Mouse (Mus musculus): ENCODE data around the gene Hdac10. TPM values are rescaled to one million over a fixed set of nuclear protein-coding genes. Genes with fewer than 3 reads are reported as not detected.

Hdac10 gene
- total RNA-seq (2021) = 1 to 10 TPM; 8.3 to 9.1 TPM

DNA sequence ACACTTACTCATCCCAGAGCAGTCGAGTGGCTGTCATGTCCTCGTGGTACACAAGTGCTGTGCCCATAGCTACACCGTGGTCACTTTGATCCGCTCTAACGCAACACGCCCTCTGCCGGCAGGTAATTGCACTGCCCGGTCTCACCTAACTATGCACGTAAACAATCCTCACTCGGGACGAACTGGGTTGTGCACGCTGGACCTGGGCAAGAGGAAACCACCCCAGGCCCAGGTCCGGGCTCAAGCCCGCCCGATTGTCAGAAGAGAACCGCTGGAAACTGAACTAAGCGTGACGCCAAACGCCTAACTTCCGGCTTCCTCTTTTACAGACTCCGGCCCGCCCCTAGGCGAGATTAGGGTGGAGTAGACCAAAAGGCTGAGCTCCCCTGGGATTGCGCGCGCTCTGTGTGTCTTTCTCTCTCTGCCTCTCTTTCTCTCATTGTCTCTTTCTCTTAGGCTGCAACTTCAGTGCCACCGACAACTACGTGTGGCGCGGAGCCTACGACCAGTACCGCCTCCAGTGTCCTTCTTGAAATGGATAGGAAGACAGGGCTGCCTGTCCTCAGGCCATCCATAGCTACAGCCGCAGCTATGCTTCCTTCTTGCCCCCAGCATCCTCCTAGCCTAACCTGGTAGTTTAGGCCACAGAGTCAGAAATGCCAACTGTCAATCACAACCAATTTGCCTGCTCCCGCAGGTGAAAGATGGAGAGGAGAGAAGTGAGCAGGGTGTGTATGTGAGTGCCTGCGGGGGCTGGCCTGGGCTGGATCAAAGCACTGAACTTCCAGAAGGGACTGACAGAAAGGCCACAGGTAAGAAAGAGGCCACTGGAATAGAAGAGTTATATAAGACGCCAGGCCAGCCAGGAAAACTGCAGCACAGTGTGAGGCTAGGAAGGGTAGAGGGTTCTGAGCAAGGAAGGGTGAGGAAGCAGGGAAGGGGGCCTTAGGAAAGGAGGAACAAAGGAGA is at the start of gene Hdac10:
Gene Hdac10, minus strand, starts transcription at position 319 of the 969 bp plus-strand sequence.
- DNase-seq = peak; percentile 90 to 91
- intact Hi-C loops (cut with DNase I) = no loop called here

DNA sequence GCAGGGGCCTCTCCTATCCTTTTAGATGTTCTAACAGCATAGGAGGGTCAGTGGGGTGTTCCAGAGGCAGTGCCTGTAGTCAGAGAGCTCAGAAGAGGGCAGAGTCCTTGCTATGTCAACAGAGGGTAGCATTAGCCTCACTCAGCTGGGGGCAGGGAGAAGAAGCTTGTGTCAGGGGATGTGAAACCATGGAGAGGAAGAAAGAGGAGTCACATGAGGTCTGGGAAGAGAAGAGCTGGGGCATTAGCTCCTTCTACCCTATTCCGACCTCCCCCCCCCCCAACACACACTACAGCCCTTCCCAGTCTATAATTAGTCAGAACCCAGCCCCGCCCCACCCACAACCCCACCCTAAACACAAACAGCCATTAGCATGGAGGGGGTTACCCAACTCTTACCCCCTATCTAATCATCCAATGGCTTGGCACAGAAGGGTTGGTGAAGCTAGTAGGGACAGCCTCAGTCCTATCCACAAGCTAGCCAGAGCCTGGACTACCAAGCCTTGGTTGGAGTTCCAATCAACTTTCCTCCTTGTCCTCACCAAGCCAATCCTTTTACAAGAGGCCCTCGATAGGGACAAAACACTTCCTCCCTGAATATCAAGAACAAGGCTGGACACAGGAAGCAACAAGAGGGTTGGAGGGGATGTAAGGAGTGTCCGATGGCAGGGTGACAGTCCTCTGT is 49.2 kb upstream of the Hdac10 start:
- intact Hi-C loops (cut with DNase I) = no loop called here
- DNase-seq = peak; percentile 41 to 48

DNA sequence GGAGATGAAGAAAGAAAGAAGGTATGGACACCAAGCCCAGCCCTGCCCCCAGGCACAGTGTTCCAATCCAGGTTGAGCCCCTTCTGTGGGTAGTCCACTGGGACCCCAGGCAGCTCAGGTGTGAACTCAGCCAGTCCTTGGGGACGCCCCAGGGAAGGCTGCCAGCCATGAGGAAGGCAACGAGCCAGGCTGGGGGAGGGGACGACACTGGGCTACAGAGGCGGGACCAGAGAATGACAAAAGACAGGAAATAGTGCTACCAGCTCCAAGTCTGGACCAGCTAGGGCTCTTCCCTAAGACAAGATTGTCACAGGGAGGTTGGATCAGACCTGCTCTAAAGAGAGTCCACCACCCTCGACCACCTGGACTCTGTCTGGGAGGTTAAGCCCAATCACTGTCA is 48.6 kb upstream of the Hdac10 start:
- peak; percentile 96 for DNase-seq
- intact Hi-C loops (cut with DNase I) = no loop called here

DNA sequence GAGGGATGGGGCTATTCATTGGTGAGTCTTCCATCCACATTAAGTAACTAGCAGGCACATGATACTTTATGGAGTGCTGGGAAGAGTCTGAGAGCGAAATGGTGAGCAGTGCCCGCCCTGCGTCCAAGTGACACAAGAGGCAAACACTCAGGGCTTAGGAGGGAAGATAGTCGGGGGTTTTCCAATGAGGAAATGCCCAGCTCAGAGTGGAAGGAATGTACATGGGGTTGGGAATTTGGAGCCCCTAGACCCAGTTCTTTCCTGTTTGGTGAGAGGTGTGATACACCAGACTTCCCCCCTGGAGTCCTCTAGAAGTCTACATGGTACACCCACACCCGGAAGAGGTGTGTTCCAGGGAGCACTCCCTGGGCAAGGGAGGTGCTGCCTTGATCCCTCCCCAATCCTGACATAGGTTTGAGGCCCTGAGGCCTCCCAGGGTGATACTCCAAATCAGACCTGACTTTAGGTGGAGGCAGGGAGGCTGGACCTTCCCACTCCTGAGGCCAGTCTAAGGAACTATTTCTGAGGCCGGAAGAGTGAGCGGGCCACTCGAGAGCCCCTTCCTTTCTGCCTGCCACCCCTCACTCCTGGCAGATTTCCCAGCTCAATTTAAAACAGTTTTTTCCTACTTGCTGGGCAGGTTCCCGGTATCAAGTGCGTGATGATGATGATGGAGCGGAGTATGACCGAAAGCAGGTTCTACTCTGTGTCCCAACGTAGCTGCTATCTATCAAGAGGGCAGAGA is 47.1 kb upstream of the Hdac10 start:
- intact Hi-C loops (cut with DNase I) = no loop called here
- no peak for DNase-seq

DNA sequence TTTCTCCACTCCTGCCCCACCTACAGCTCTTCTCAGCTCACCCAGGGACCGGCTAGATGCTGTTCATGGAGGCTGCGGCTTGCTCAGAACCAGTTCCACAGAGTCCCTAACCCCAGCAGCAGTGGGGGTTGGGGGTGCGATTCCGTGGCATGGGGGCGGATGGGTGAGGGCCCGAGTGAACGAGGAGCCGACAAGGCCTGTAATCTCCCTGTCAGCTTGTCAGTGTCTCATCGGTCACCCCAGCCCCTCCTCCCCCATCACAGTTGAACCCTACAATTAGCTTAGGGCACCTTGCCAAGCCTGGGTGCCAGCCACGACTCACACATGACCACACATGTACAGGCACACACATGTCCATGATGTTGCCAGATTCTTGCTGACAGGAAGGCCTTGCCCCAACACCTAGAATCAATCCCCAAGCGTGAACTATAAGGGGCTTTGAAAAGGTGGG is 46.4 kb upstream of the Hdac10 start:
- intact Hi-C loops (cut with DNase I) = no loop called here
- no peak for DNase-seq

DNA sequence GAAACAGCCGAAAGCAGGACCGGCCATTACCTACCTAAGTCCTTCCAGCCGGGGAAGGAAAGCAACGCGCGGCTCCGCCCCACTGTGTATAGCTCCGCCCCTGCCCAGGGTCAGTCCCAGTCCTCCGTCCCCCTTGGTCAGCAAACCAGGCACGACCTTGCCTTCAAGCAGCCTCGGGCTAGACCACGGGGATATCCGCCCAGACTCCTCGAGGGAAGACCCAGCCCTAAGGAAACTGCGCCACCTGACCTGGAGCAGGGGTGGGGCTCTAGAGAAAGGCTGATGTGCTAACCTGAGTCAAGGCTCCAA is 45.4 kb upstream of the Hdac10 start:
- intact Hi-C loops (cut with DNase I) = no loop called here
- peak; percentile 61 to 69 for DNase-seq

DNA sequence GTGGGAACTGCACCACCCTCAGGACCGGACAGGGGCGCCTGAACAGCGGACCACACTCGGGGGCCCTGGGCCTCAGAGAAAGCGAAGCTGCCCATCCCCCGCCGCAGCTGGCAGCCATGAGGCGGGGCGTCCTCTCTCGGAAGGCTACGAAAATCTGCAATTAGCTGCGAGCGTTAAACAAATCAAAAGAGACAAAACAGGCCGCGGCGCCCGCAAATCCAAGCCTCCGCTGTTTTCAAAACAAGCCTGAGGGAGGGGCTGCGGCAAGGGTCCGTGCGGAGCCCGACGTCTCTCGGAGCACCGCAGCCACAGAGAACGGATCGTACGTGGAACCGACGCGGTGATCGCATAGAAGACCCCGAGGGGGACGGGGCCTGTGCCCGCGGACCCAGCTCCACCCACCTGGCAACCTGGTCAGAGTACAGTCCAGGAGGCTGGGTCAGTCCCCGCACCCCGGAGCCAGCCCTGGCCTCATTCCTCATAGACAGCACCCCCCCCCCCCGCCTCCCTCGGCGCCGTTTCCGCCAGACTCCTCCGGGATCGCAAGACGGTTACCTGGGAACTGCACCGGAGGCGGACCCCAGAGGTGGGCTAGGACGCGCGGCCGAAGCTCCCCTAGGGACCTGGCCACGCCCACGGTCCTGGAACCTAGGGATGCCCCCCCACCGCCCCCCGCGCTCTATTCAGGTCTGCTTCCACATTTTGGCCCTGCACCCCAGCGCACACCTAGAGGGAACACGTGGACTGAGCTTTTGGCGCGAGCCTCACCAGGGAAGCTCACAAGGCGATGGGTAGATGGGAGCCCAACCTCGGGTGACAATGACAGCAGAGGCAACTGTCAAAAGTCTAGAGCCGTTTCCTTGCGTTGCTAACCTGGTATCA is 44.8 kb upstream of the Hdac10 start:
- peak; percentile 54 to 71 for DNase-seq
- intact Hi-C loops (cut with DNase I) = no loop called here

DNA sequence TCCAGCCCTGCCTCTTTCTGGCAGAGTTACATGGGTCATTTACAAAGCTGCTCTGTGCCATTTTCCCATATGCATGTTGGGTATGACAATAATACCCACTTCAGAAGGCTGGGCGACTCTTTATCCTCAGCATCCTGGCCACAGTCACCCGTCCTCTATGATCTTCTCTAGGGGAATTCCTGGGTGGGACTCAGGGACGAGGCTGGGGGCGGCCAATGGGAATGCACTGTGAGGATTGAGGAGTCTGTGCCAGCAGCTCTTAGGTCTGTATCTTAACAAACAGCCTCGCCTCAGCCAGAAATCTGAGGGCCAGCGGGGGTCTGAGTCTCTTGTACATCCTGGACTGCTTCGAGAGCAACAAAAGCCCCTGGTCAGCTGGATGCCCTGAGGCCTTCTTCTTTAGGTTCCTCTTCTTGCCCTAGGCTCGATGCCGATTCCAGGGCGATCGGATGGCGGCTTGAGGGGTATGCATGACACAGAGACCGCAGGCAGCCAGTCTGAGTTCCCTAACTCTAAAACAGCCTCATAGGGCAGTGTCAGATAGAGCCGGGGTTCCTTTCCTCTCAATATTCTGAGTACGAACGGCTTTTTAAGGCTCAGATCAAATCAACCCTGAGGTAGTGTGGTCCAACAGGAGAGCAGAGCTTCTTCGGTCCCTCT is 43.9 kb upstream of the Hdac10 start:
- DNase-seq = peak; percentile 25 to 36
- intact Hi-C loops (cut with DNase I) = no loop called here

DNA sequence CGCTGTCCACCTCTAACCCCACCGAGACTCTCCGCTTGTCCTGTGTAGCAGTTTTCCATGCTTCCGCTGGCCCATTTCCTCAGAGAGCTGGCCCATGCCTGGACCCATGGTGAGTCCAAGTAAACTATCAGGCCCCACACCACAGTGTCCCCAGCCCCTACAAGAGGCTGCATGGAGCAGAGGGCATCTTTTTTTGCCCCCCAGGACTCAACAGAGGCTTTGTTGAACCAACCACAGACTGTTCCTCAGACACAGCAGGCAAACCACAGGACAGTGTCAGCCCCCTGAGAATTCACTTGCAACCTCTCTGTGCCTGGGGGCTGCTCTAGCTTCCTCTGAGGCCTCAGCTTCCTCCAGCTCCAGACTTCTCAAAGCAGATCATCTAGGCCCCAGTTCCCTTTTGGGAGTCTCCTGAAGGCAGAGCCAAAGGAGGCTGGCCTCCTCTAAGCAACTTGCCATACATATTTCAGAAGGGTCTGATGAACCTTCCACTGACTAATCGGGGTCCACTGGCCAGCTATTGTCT is 43.1 kb upstream of the Hdac10 start:
- DNase-seq = peak in 1 of 2 experiments; percentile 10
- intact Hi-C loops (cut with DNase I) = no loop called here

DNA sequence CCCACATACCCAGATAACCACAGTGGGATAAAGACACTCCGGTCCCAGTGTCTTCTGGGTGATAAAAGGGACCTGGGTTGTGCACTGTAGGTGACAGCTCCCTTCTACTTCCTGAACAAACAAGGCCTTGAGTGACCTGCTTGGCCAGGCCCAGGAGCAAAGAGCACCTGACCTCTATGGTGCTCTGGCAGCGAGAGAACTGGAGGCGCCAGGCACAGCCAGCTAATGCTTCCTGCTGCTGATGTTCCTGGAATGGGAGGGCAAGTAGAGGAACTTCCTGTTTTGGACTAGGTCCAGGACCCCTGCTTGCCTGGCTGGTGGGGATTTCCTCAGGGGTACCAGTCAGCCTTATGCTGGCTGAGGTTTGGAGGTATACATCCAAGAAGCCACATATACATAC is 41.6 kb upstream of the Hdac10 start:
- intact Hi-C loops (cut with DNase I) = no loop called here
- peak; percentile 48 to 53 for DNase-seq

DNA sequence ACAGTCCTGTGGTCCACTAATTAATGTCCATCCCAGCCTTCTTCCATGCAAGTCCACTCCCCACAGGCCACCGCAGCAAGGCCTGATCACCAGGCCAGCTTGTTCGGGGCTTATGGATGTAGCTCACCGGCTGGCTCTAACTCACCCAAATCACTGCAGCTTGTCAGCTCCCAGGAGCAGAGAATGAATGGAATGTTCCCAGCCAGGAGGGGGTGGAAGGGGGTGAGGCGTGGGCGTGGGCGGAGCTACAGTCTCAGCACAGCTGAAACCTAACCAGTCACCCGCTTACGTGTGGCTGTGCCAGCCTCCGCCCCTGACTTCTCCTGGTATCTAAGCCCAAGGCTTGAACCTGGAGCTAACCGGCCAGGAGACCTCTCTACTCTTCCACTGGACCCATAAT is 40.9 kb upstream of the Hdac10 start:
- DNase-seq = peak; percentile 88 to 92
- intact Hi-C loops (cut with DNase I) = no loop called here

DNA sequence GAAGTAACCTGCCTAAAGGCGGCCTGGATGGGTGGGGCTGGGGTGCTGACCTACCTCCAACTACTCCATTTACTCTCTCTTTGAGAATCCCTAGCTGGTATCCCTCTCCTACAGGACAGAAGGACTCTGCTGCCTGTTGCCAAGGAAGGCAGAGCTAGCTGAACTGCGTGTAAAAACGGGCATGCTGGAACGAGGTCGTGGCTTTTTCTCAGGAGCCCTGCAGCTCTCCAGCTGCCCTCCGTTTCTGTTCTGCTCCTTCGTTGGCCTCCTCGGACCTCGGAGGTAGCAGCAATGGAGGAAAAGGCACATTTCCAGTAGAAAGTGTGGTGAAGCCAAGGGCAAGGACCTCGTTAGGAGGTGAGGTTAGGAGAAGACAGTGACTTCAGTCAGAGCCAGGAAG is 40.4 kb upstream of the Hdac10 start:
- DNase-seq = peak in 1 of 2 experiments; percentile 18

DNA sequence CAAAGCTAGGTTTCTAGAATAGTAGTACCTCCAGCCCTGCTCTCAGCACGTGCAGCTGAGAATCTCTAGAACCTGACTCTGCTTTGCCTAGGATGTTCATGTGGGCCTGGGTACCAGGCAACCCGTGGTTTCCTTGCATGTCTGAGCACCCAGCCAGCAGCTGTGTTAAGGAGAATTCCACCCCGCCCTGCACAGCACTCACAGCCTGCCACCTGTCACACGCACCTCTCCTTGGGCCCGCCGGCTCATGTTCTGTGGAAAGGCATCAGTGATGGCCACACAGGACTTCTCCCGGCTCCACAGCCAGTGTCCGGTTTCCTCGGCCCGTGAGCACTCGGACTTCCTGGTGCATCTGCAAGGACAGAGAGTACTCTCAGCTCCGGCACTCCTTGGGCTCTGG is 37.0 kb upstream of the Hdac10 start:
- no peak for DNase-seq
- intact Hi-C loops (cut with DNase I) = no loop called here

More for the DNA sequence above, 40.4 kb upstream of the Hdac10 start:
- intact Hi-C loops (cut with DNase I) = no loop called here

DNA sequence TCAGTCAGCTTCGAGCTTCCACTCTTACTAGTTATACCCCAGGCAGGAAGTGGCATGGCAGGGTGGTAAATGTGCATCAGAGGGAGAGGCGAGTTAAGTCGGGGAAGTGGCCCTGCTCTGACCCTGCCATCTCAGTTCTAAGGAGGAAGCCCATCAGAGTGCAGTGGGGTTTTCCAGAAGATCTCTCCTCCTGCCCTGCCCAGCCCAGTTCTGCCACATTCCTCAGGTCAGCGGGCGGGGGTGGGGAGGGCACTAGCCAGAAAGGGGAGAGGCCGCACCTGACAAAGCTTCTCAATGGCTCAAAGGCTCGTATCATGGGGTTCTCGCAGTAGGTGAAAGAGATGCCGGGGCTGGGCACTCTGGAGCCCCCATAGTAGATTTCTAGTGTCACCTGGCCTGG is 32.9 kb upstream of the Hdac10 start:
- no peak for DNase-seq
- intact Hi-C loops (cut with DNase I) = no loop called here

DNA sequence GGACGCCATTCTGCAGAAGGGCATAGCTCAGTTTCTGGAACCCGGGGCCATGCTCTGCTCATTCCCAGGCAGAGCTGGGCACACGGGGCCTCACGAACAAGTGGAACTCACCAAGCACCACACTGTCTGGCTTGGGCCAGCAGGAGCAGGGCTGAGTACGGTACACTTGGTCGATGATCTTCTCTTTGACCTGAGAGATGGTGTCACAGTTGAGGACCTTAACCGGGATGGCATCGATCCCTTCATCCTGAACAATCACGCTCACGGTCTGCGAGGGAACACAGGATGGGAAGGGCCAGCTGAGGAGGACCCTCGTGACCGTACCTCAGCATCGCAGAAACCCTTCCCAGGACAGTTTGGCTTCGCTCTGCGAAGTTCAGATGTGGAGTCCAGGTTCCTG is 30.0 kb upstream of the Hdac10 start:
- no peak for DNase-seq
- intact Hi-C loops (cut with DNase I) = loop anchor here (2.0 kb wide), 1 partner anchor 50 kb away; no protein-coding TSS in a partner anchor

DNA sequence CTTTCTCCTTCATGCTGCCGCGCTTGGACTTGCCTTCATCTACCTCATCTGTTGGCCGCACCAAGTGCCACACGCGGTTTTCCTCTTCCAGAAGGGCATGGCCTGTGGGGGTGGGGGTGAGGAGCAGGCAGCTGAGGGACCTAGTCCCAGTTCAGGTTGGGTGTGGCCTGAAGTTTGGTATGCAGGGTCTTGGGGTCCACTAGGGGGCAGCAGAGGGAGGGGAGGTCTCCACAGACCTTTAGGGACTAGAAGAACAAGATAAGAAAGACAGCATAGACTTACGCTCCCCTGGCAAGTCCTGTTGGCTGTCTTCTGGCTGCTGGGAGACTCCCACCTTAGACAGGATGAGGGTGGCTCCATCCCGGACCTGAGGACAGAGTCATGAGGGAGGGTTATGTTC is 29.5 kb upstream of the Hdac10 start:
- intact Hi-C loops (cut with DNase I) = loop anchor here (2.0 kb wide), 1 partner anchor 51 kb away; no protein-coding TSS in a partner anchor
- DNase-seq = peak; percentile 72 to 81

DNA sequence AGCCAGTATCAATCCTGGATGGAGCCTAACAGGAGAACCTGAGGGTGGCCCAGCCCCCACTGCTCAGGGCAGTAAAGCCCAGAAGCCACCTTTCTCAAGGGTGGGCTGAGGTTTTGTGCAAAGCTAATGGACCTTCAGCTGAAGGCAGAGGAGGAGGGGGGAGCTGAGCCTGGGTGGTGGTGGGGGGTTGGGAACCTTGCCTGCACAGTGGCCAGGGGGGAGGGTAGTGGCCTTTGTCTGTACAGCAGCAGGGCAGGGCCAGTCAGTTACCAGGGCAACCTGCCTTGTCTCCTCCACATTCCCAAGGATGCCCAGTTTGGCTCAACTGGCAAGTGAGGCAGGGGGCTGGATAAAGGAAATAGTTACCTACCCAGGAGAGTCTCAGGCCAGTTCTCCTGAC is 23.8 kb upstream of the Hdac10 start:
- intact Hi-C loops (cut with DNase I) = no loop called here
- no peak for DNase-seq

DNA sequence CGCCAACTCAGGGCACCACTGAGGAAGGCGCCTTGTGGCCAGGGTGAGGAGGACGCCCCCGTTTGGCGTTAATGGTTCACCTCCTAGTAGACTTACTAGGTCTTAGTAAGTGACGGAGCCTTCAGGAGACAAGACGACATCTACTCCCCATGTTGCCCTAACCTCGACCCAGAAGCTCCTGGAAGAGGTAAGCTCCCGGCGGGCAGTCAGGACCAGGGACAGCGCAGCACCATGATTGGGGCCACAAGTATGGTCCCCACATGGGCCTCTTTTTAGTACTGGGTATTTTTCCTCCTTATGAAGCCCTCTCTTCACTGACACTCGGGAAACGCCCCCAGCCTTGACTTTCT is 21.5 kb upstream of the Hdac10 start:
- peak; percentile 25 to 52 for DNase-seq
- intact Hi-C loops (cut with DNase I) = no loop called here

DNA sequence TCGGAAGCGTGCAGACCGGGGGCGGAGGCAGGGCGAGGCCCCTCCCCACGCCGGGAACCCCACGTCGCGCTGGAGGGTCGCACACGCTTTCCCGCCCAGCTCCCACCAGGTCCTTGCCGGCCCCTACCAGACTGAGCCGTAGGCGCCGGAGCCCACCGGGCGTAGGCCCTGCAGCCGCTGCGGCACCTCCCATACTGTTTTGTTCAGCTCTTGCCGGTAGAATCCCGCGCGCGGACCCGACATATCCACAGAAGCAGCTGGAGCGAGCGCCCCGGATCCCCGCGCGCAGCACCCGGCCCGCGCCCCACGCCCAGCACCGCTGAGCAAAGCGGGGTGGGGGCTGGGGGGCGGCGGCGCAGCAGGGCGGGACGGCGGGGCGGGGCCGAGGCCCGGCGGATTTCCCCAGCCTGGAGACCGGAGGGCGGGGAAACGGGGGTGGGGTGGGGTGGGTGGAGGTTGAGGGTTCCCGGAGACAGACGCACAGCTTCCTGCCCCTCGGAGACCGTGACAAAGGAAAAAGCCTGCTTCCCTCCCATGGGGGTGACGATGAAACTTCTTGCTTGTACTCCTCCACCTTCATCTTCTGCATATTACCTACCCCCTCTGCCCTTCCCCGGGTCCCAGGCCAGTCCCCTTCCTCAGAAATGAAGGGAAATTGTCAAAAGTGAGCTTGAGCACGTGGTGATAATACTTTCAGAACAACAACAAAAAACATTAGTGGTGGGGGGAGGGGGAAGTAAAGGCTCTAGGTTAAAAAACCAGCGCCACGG is 21.0 kb upstream of the Hdac10 start, which contains the start of gene Mapk11:
Gene Mapk11, minus strand, starts transcription at position 358 of the 770 bp plus-strand sequence.
- intact Hi-C loops (cut with DNase I) = no loop called here

More for the DNA sequence above, 21.0 kb upstream of the Hdac10 start, which contains the start of gene Mapk11:
- peak; percentile 43 to 48 for DNase-seq
